Mouse (Mus musculus) midbrain, embryonic 11.5 days (tissue): ENCODE measurements around the gene Zic4. TPM values are rescaled to one million over a fixed set of nuclear protein-coding genes. Genes with fewer than 3 reads are reported as not detected.

Source experiments
- ATAC-seq: fragments of 200-750 bp; cut with Nextera tagmentation; 2 replicates; pipeline ENCODE4 v1.8.0; 2017; ENCODE audit warnings: moderate TSS enrichment, moderate library complexity; ENCODE audit not compliant: low FRiP score
- DNase-seq: peaks from one replicate; pipeline ENCODE4 v3.0.0; 2015; ENCODE audit warnings: low spot score; ENCODE audit errors: missing footprints
- H3K27ac ChIP-seq: fragments of 300-500 bp; sonication (generic); 2 replicates; pipeline ENCODE4 v1.5.1; 2014; ENCODE audit warnings: low read depth, low read length
- H3K27me3 ChIP-seq: fragments of 300-500 bp; sonication (generic); 2 replicates; pipeline ENCODE4 v1.6.1; 2014; ENCODE audit warnings: mild to moderate bottlenecking, low read length, moderate library complexity, mixed read lengths; ENCODE audit not compliant: control insufficient read depth, insufficient read depth
- H3K36me3 ChIP-seq: fragments of 300-500 bp; sonication (generic); 2 replicates; pipeline ENCODE4 v1.6.1; 2014; ENCODE audit warnings: mild to moderate bottlenecking, low read length, moderate library complexity, mixed read lengths; ENCODE audit not compliant: control insufficient read depth, insufficient read depth
- H3K4me1 ChIP-seq: fragments of 300-500 bp; sonication (generic); 2 replicates; pipeline ENCODE4 v1.6.1; 2014; ENCODE audit warnings: low read length; ENCODE audit not compliant: control insufficient read depth, insufficient read depth
- H3K4me2 ChIP-seq: fragments of 300-500 bp; sonication (generic); 2 replicates; pipeline ENCODE4 v1.6.1; 2014; ENCODE audit warnings: mild to moderate bottlenecking, moderate library complexity
- H3K4me3 ChIP-seq: fragments of 300-500 bp; sonication (generic); 2 replicates; pipeline ENCODE4 v1.5.1; 2014; ENCODE audit warnings: low read depth, low read length
- H3K9ac ChIP-seq: fragments of 300-500 bp; sonication (generic); 2 replicates; pipeline ENCODE4 v1.6.1; 2014; ENCODE audit warnings: low read length
- H3K9me3 ChIP-seq: fragments of 300-500 bp; sonication (generic); 2 replicates; pipeline ENCODE4 v1.6.1; 2016; ENCODE audit warnings: low read length; ENCODE audit not compliant: control insufficient read depth
- WGBS: fragments of 180-500 bp; shearing (Covaris S2); extraction: QIAGEN DNeasy Blood & Tissue Kit; methylation state at CpG from one replicate; pipeline ENCODE4 v1.1.7; 2014; 5-methylcytosine and 5-hydroxymethylcytosine counted together
- polyA plus RNA-seq: library from polyadenylated mRNA; unstranded; fragments of >200 nt; fragmentation: Nextera tagmentation; extraction: Ambion mirVana; gene quantifications from 2 replicates; pipeline ENCODE4 v1.2.1, GENCODE M21; 2014

The Zic4 gene
- polyA plus RNA-seq, 1 experiment from 2014 or later, result 41.7 TPM

DNA sequence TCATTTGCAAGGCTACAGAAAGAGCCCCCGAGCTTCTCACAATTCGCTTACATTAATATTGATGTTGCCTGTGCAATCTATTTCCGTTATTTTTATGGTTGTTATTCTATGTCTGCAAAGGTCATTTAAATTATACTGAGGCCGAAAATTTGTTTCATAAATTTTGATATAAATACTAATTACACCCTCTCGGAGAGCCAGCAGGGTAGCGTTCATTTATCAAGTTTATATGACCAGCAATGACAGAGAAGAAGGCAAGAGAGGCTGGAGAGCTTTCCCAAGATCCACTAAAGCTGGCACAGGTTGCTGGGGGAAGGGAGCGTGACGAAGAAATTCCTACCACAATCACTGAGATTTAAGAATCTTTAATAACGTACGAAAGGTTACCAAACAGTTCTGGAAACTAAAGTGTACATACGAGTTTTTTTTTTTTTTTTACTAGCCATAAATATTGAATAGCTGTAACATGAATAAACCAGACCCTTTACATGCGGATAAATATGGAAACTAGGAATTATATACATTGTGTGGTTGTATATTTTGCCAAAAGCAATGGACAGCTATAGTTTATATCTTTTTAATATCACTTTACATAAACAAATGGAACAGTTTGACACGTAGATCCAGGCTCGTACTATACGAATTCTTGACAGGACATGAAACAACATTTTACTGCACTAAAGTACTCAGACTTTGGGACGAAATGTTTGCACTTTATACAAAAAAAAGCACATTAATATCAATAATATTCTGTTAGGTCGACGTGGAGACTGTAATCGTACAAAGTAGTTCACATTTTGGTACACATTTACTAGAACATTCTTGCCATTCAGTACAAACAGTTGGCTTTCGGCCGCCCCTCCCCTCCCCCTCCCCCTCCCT, 1.8 kb upstream of the Zic4 start:
- no peak overlapping the region; the same call in 1 of the 2 replicates for H3K27ac ChIP-seq
- H3K4me1 ChIP-seq, result no peaks in the 10 kb centered on the region
- H3K36me3 ChIP-seq, result peaks cover 2% of the 10 kb centered on the region; the same call in 1 of the 2 replicates
- H3K4me2 ChIP-seq, result peak overlapping the region; percentile 49
- peak overlapping the region; percentile 59 for H3K9ac ChIP-seq
- peaks cover 61% of the 10 kb centered on the region for H3K27me3 ChIP-seq
- no peak for ATAC-seq
- WGBS, result 2% methylated on average over 21 of the region's 21 CpGs
- peak; percentile 94 for DNase-seq
- H3K4me3 ChIP-seq, result peak overlapping the region; percentile 71
- H3K9me3 ChIP-seq, result no peaks in the 10 kb centered on the region

DNA sequence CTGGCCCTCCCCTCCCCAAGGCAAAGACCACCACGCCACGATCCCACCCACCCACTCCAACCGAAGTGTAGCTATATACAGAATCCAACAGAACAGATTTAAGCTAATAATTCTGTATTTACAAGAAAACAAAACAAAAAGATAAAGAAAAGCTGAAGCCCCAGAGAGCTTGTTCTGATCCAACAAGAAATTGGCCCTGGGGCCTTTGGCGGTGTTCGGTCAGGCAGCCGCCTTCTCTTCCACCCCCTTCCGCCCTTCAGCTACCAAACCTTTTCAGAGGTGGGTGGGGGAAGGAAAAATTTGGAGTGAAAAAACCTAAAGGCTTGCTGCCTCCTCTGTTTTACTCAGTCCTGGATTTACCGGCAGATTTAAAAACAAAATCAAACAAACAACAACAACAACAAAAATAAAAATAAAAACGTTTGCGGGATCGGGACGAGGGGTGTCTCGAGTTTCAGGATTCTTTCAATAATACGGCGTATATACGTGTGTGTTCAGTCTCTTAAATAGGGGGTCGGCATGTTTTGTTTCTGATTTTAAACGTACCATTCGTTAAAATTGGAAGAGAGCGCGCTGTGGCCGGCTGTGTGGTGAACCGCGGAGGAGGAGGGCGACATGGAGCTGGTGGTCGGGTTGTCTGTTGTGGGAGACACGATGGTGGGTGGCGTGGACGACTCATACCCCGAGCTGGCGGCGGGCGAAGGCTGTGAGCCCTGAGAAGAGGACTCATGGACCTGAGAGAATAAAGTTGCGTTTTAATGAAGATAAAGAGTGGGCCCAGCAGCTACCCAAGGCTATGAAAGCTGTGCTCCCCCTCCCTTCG, 969 bp upstream of the Zic4 start:
- no peaks in the 10 kb centered on the region for H3K4me1 ChIP-seq
- peak overlapping the region; percentile 71 for H3K4me3 ChIP-seq
- H3K36me3 ChIP-seq, result peaks cover 2% of the 10 kb centered on the region; the same call in 1 of the 2 replicates
- DNase-seq (peak; percentile 97), ATAC-seq (no peak; the same call in 1 of the 2 replicates)
- H3K9me3 ChIP-seq, result no peaks in the 10 kb centered on the region
- H3K27ac ChIP-seq, result peak overlapping the region; percentile 76
- H3K4me2 ChIP-seq, result peak overlapping the region; percentile 49
- under 1% methylated on average over 35 of the region's 35 CpGs for WGBS
- H3K9ac ChIP-seq, result peak overlapping the region; percentile 94
- H3K27me3 ChIP-seq, result peaks cover 58% of the 10 kb centered on the region

DNA sequence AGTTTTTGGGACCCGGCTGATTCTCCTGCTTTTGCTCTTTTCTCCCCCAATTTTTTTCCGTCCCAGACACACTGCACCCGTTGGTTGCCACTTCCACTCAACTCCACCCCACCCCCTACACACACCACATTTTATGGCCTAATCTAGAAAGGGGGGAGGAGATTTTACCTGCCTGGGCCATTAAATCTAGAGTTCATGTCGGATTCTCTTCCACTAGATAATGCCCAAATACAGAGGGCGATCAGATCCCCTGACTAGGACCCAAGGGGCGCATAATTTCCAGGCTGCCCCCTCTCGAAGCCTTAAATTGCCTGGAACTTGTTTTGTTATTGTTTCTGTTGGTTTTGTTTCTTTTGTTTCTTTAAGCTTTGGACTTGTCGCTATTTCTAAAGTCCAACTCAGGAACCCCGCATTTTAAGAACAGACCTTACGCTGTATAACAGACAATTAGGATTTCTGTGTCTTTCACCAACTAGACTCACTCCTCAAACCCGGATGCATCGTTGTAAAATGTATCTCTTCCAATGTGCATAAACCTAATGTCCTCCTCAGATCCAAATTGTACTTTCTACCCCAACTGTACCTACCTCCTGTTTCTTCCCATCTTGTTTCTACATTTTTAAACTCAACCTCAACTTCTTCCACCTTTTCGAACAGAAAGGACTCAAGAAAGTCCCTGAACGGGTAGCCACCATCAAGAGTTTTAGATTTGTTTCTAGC, 958 bp downstream of the Zic4 start:
- no peaks in the 10 kb centered on the region for H3K9me3 ChIP-seq
- H3K27me3 ChIP-seq, result peaks cover 50% of the 10 kb centered on the region
- DNase-seq (peak; percentile 94), ATAC-seq (no peak)
- H3K9ac ChIP-seq, result peak overlapping the region; percentile 94
- H3K27ac ChIP-seq, result peak overlapping the region; percentile 91
- peak overlapping the region; percentile 49 for H3K4me2 ChIP-seq
- under 1% methylated on average over 14 of the region's 14 CpGs for WGBS
- H3K36me3 ChIP-seq, result peaks cover 2% of the 10 kb centered on the region; the same call in 1 of the 2 replicates
- H3K4me1 ChIP-seq, result no peaks in the 10 kb centered on the region
- H3K4me3 ChIP-seq, result peak overlapping the region; percentile 71

DNA sequence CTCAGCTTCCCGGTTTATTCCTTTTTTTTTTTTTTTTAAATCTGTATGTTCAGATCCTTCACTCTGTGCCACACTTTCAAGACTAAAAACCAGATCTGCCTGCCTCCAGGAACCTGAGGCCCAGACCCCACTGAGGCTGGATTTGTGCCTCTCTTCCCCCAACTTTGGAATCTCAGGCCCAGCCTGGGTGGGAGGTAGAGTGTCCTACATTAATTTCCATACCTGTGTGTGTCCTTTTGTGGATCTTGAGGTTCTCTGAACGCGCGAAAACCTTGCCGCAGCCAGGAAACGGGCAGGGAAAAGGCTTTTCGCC, 1.6 kb downstream of the Zic4 start:
- peak; percentile 96 for DNase-seq
- H3K4me2 ChIP-seq, result peak overlapping the region; percentile 49
- ATAC-seq, result no peak
- no peaks in the 10 kb centered on the region for H3K4me1 ChIP-seq
- under 1% methylated on average over 7 of the region's 7 CpGs for WGBS
- H3K4me3 ChIP-seq, result peak overlapping the region; percentile 71
- H3K27ac ChIP-seq, result peak overlapping the region; percentile 91
- H3K9me3 ChIP-seq, result no peaks in the 10 kb centered on the region
- peak overlapping the region; percentile 94 for H3K9ac ChIP-seq
- peaks cover 2% of the 10 kb centered on the region; the same call in 1 of the 2 replicates for H3K36me3 ChIP-seq
- peaks cover 56% of the 10 kb centered on the region for H3K27me3 ChIP-seq

DNA sequence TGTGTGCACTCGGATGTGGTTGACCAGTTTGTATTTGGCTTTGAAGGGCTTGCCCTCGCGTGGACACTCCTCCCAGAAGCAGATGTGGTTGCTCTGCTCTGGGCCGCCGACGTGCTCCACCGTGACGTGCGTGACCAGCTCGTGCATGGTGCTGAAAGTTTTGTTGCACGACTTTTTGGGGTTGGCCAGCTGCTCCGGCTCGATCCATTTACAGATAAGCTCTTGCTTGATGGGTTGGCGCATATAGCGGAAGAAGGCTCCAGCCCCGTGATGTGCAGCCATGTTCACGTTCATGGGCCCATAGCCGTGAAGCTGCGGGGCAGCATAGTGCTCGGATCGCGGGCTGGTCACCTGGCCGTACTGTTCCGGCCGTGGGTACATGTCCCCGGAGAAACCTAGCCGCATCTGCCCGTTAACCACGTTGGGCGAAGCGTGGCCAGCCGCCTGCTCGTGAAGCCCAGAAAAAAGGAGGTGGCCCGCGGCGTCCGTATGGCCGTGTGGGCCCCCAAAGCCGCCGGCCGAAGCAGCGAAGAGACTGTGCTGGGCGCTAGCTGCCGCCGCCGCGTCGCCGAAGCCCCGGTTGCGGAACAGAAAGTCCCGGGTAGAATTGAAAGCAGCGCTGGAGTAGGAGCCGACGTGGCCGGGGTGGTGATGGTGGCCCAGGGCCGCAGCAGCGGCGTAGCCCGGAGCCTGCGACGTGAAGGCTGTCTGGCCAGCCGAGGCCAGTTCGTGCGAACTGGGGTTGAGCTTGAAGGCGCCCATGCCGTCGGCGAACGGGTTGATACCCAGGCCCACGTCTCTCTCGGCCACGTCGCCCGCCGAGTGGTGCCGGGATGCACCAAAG, 2.1 kb downstream of the Zic4 start:
- DNase-seq, result peak; percentile 98

DNA sequence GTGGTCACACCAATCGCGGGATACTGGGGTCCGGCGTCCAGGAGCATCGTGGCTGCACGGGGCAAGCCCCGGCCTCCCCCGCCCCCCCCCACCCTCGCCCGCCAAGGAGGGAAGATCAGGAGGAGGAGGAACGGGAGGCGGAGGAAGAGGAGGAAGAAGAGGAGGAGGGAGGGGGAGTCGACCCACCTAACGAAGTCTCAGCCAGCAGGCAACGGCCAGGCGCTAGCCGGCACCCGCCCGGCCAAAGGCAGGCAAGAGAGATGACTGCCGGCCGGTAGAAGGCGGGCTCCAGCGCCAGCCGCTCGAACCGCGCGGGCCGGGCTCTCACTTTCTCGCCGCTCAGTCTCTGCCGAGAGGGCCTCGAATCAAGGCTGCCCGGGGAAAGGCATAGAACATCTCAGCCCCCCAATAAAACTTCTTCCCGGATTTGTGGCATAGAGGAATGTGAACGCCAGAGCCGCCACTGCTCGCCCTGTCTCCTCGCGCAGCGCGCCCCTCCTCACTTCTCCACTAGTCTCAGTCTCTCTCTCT, 2.8 kb downstream of the Zic4 start:
- H3K27me3 ChIP-seq, result peaks cover 62% of the 10 kb centered on the region
- WGBS, result under 1% methylated on average over 40 of the region's 42 CpGs
- peak overlapping the region; percentile 94 for H3K9ac ChIP-seq
- peak overlapping the region; percentile 49 for H3K4me2 ChIP-seq
- no peaks in the 10 kb centered on the region for H3K4me1 ChIP-seq
- DNase-seq, result peak; percentile 97
- peaks cover 2% of the 10 kb centered on the region; the same call in 1 of the 2 replicates for H3K36me3 ChIP-seq
- H3K9me3 ChIP-seq, result no peaks in the 10 kb centered on the region
- H3K4me3 ChIP-seq, result peak overlapping the region; percentile 71
- peak; percentile 49 for ATAC-seq
- peak overlapping the region; percentile 91 for H3K27ac ChIP-seq

More for the DNA sequence above, 2.1 kb downstream of the Zic4 start:
- Histone ChIP-seq H3K27ac (peak overlapping the region; percentile 91), H3K4me1 (no peaks in the 10 kb centered on the region), H3K4me2 (peak overlapping the region; percentile 49), H3K9me3 (no peaks in the 10 kb centered on the region), H3K9ac (peak overlapping the region; percentile 94), H3K36me3 (peaks cover 2% of the 10 kb centered on the region; the same call in 1 of the 2 replicates), H3K4me3 (peak overlapping the region; percentile 71), H3K27me3 (peaks cover 58% of the 10 kb centered on the region)
- under 1% methylated on average over 77 of the region's 77 CpGs for WGBS
- ATAC-seq, result peak; percentile 20

DNA sequence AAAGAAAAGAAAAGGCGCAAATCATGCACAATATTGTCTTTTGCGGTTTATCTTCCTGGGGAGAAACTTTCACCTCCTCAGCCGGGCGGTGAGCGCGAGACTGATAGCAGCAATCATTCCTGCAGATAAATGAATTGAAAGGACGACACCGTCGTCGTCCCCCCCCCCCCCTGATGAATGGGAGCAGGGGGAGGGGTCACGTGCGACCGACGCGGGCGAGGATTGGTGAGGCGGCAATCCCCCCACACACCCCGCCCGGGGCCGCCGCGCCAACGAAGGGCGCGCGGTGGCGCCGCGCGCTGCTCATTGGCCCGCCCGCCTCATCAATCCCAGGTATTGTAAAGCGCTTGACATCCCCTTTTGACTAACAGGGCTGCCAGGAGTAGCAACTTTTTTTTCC, 3.5 kb downstream of the Zic4 start, which contains the start of gene Zic1:
Zic1 (minus strand) TSS at position 147 of the 400 bp plus-strand sequence.
- Histone ChIP-seq H3K4me2 (peak within 1 kb of the TSS; percentile 49), H3K27ac (peak within 1 kb of the TSS; percentile 91), H3K9ac (peak within 1 kb of the TSS; percentile 94), H3K27me3 (peaks cover 66% of the 10 kb centered on the region), H3K36me3 (peaks cover 2% of the 10 kb centered on the region; the same call in 1 of the 2 replicates), H3K4me1 (no peaks in the 10 kb centered on the region), H3K9me3 (no peaks in the 10 kb centered on the region), H3K4me3 (peak within 1 kb of the TSS; percentile 71)
- DNase-seq (peak; percentile 95), ATAC-seq (peak; percentile 79)
- 0% methylated on average over 33 of the region's 33 CpGs for WGBS
